Mouse (Mus musculus): ENCODE data around the gene Amn1. TPM values are rescaled to one million over a fixed set of nuclear protein-coding genes. Genes with fewer than 3 reads are reported as not detected.

Gene Amn1
- 34.1 TPM for total RNA-seq (2023)

DNA sequence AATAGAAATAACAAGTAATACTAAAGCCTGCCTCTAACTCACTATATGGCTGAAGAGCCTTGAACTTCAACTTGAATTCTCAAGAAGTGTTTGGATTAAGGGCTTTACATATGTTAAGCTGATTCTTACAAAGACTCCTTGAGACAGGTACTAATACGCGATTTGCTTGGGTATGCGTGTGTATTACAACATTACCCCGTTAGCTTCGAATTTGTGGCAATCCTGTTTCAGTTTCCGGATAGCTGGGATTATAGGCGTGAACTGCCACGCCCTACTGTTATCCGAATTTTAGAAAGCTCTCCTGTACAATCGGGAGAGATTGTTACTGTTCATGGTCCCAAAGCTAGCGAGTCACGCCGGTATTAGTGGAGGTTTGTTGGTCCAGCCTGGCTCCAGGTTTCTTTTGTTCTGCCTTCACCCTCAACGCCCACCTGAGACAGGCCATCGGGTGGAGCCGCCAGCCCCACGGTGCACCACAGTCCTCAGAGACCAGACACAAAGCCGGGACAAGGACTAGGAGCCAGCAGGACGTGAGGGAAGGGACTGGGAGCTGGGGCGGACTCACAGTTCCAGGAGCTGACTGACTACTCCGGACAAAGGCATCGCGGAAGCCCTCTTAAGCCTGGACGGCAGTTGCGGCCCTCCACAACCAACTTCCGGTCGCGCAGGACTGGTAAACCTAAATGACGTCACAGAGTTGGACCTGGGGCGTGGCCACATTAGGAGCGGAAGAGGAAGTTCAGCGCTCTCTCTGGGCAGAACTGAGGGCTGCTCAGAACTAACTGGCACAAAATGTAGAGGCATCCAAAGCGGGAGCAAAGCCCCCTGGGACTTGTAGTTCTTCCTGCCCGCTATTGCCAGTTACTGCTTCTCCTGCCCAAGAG is at the start of gene Amn1:
Amn1 (minus strand) TSS at position 672 of the 884 bp plus-strand sequence.

DNA sequence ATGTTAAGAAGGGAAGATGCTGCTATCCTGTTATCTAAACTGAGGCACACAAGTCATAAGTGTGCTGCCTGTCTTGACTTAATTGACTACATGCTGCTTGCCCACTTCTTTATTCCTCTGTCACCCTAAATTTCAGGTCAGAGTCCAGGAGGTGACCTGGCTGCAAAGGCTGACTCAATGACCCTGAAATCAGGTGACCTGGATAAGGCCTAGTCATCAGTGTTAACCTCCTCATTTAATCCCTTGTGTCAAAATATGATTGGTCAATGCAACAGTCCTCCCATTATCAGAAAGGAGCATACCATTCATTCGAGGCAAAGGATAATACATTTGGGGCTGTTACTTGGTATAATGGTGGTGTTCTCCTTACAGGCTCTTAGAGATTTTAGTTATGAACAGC is 49.0 kb downstream of the Amn1 start, which contains the start of gene Etfbkmt:
Etfbkmt (plus strand) TSS at position 379 of the 400 bp plus-strand sequence.

DNA sequence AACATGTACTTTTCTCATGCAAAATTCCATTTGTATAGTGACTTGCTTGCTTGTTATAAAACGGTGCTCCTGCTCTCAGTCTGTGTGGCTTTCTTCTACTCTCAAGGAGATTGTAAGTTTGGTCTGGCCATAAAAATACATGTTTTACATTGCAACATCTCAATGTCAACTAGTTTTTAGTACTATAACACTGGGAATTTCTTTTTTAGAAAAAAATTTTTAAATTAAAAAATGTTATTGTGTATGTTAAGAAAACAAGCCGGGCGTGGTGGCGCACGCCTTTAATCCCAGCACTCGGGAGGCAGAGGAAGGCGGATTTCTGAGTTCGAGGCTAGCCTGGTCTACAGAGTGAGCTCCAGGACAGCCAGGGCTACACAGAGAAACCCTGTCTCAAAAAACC is 58.6 kb downstream of the Amn1 start, which contains the start of gene Gm10203:
Gm10203 (plus strand) TSS at position 301 of the 400 bp plus-strand sequence.

Other genes starting within 250 kb of the Amn1 start
- 67.6 TPM for gene Sinhcaf, start 242.2 kb downstream of the Amn1 start, total RNA-seq (2023)
- 2.7 TPM for gene Dennd5b, start 87.0 kb downstream of the Amn1 start, total RNA-seq (2023)
- not detected for gene Gm10203, start 58.5 kb downstream of the Amn1 start, total RNA-seq (2023)
- 22.3 TPM for gene Etfbkmt, start 48.9 kb downstream of the Amn1 start, total RNA-seq (2023)
- gene Resf1, start 120.7 kb upstream of the Amn1 start, total RNA-seq (2023), result 285 TPM
- gene Bicd1, start 220.2 kb upstream of the Amn1 start, total RNA-seq (2023), result 0.56 TPM